Mouse (Mus musculus): ENCODE measurements at regions not wholly inside any gene's neighbourhood (a gene's known extent, or its start where the extent isn't known, plus 50 kb on each side); places are given as distances from the start of the nearest gene placed in this dataset.

- no peak for DNase-seq (ENCODE audit: low spot score)
Observed at GRCm38 (mm10) chr6:58752496-58752895, 78.8 kb upstream of the Herc3 start.

GRCm38 (mm10) chr6:58756309-58757015, 74.8 kb upstream of the Herc3 start:
- DNase-seq (ENCODE audit: low spot score): no peak

DNA sequence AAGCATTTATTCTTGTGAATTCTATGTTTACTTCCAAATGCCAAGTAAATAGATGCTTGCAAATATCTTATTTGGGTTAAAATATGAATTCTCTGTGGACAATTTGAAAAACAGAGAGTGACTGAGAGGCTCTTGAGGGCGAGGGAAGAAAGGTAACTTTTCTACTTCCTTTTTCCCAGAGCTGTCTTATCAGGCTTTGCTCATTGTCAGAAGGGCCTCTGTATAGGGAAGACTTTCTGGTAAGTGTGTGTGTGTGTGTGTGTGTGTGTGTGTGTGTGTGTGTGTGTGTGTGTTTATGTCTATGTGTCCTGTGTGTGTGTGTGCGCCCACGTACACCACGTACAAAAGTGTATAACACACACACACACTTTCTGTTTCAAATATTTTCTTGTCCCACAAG, 73.9 kb upstream of the Herc3 start:
- no peak for DNase-seq (ENCODE audit: low spot score)

GRCm38 (mm10) chr6:58770654-58771218, 60.5 kb upstream of the Herc3 start:
- peak; percentile 87 for DNase-seq (ENCODE audit: low spot score)

DNA sequence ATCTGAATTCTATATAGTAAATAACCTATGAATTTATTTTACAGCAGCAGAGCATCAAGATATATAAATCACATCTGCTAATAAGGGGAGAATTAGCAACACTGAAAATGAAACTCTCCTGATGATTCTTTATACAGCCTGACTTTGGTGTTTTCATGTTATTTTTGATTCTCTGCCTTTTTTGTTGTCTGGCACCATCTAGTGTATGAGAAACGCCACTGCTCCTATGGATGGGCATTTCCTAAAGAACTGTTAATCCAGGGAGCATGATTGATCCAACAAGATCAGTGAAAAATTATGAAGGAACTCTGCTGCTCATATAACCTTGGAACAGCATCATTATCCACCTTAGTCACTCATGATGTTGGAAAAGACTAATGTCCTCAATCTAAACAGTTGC, 59.3 kb upstream of the Herc3 start:
- peak; percentile 53 for DNase-seq (ENCODE audit: low spot score)
